Mouse (Mus musculus) CH12.LX (cell line): ENCODE measurements at regions not wholly inside any gene's neighbourhood (a gene's known extent, or its start where the extent isn't known, plus 50 kb on each side); places are given as distances from the start of the nearest gene placed in this dataset.

Source experiments
- DNase-seq: peaks from one replicate; pipeline ENCODE4 v3.0.0-alpha.2; 2013; ENCODE audit errors: extremely low read depth
- H3K27ac ChIP-seq: 2 replicates; pipeline ENCODE4 v1.5.1; 2012; ENCODE audit warnings: low read depth, mild to moderate bottlenecking, control low read depth, moderate library complexity; ENCODE audit not compliant: insufficient read depth
- H3K27me3 ChIP-seq: replicated peaks from 2 replicates; pipeline ENCODE3; 2012; ENCODE audit warnings: inconsistent platforms
- H3K36me3 ChIP-seq, 2 experiments: replicated peaks in 1 of 2; 2 replicates each; pipeline versions ENCODE3 to v1.6.1; 2012; ENCODE audit warnings: inconsistent platforms in 1 of 2, low read length in 1 of 2, mild to moderate bottlenecking in 1 of 2, mixed read lengths in 1 of 2, moderate library complexity in 1 of 2; ENCODE audit not compliant: control insufficient read depth in 1 of 2, insufficient read depth in 1 of 2
- H3K4me1 ChIP-seq, 2 experiments: 2 replicates each; pipeline ENCODE4 v1.6.1; 2012; ENCODE audit warnings: inconsistent platforms in 1 of 2, moderate library complexity in 1 of 2; ENCODE audit not compliant: insufficient read depth in 2 of 2, control insufficient read depth in 1 of 2
- H3K4me2 ChIP-seq: 2 replicates; pipeline ENCODE4 v1.6.1; 2012; ENCODE audit warnings: low read depth, mild to moderate bottlenecking, control low read depth; ENCODE audit not compliant: poor library complexity, insufficient read depth, severe bottlenecking
- H3K4me3 ChIP-seq, 3 experiments: fragments of 150-350 bp in 1 of 3; sonication (generic) in 1 of 3; replicated peaks in 1 of 3; 2 replicates each; pipeline versions ENCODE3 to v1.5.1; 2011 to 2012; ENCODE audit warnings: low read depth in 2 of 3, low read length in 2 of 3, mild to moderate bottlenecking in 2 of 3, moderate library complexity in 2 of 3, control low read depth in 1 of 3, improper control_type of control experiment in 1 of 3, inconsistent platforms in 1 of 3, mixed read lengths in 1 of 3; ENCODE audit not compliant: poor library complexity in 1 of 3
- H3K79me2 ChIP-seq: replicated peaks from 2 replicates; pipeline ENCODE4 v1.6.1; 2012; ENCODE audit warnings: mild to moderate bottlenecking, moderate library complexity; ENCODE audit not compliant: control insufficient read depth, poor library complexity, insufficient read depth, severe bottlenecking; ENCODE audit errors: extremely low read depth
- H3K9ac ChIP-seq: 2 replicates; pipeline ENCODE4 v1.6.1; 2012; ENCODE audit warnings: low read depth, mild to moderate bottlenecking, control low read depth, moderate library complexity; ENCODE audit not compliant: insufficient read depth
- H3K9me3 ChIP-seq: replicated peaks from 2 replicates; pipeline ENCODE3; 2012; ENCODE audit warnings: low read length, inconsistent platforms, mixed read lengths
- BHLHE40 ChIP-seq: IDR thresholded peaks from 2 replicates; pipeline ENCODE4 v1.6.1; 2011; ENCODE audit warnings: mild to moderate bottlenecking, low read depth, low read length, improper control_type of control experiment
- CHD1 ChIP-seq: IDR thresholded peaks from 2 replicates; pipeline ENCODE4 v1.6.1; 2012; ENCODE audit warnings: low read depth, low read length, improper control_type of control experiment, inconsistent platforms
- CHD2 ChIP-seq: IDR thresholded peaks from 2 replicates; pipeline ENCODE4 v1.6.1; 2011; ENCODE audit warnings: low read length, improper control_type of control experiment
- CTCF ChIP-seq, 2 experiments: IDR thresholded peaks in 1 of 2; conservative IDR thresholded peaks in 1 of 2; 2 replicates each; pipeline ENCODE4 v1.5.1; 2011 to 2012; ENCODE audit warnings: low read depth in 2 of 2, low read length in 2 of 2, improper control_type of control experiment in 1 of 2, inconsistent platforms in 1 of 2, mild to moderate bottlenecking in 1 of 2, moderate library complexity in 1 of 2
- E2F4 ChIP-seq: IDR thresholded peaks from 2 replicates; pipeline ENCODE4 v1.6.1; 2011; ENCODE audit warnings: low read depth, low read length, improper control_type of control experiment; ENCODE audit not compliant: insufficient replicate concordance
- ELF1 ChIP-seq: IDR thresholded peaks from 2 replicates; pipeline ENCODE4 v1.6.1; 2014; ENCODE audit warnings: low read depth, mild to moderate bottlenecking, inconsistent platforms, low read length, improper control_type of control experiment
- EP300 ChIP-seq: IDR thresholded peaks from 2 replicates; pipeline ENCODE4 v1.6.1; 2011; ENCODE audit warnings: low read length, improper control_type of control experiment
- ETS1 ChIP-seq: conservative IDR thresholded peaks from 2 replicates; pipeline ENCODE4 v1.6.1; 2012; ENCODE audit warnings: low read depth, mild to moderate bottlenecking, inconsistent platforms, low read length, improper control_type of control experiment, moderate library complexity
- GABPA ChIP-seq: IDR thresholded peaks from 2 replicates; pipeline ENCODE4 v1.6.1; 2012; ENCODE audit warnings: low read depth, low read length, improper control_type of control experiment, inconsistent platforms; ENCODE audit not compliant: insufficient replicate concordance
- HCFC1 ChIP-seq: IDR thresholded peaks from 2 replicates; pipeline ENCODE4 v1.6.1; 2012; ENCODE audit warnings: low read depth, mild to moderate bottlenecking, inconsistent platforms, low read length, improper control_type of control experiment
- IRF4 ChIP-seq: IDR thresholded peaks from 2 replicates; pipeline ENCODE4 v1.6.1; 2014; ENCODE audit warnings: low read depth, mild to moderate bottlenecking, inconsistent platforms, low read length, improper control_type of control experiment
- JUN ChIP-seq: IDR thresholded peaks from 2 replicates; pipeline ENCODE4 v1.6.1; 2011; ENCODE audit warnings: low read depth, mild to moderate bottlenecking, low read length, improper control_type of control experiment, moderate library complexity; ENCODE audit not compliant: insufficient read depth
- JUND ChIP-seq: conservative IDR thresholded peaks from 2 replicates; pipeline ENCODE4 v1.6.1; 2011; ENCODE audit warnings: low read depth, low read length, improper control_type of control experiment
- KAT2A ChIP-seq: IDR thresholded peaks from 2 replicates; pipeline ENCODE4 v1.6.1; 2012; ENCODE audit warnings: low read length, improper control_type of control experiment, inconsistent platforms; ENCODE audit not compliant: insufficient replicate concordance
- MAFK ChIP-seq: IDR thresholded peaks from 2 replicates; pipeline ENCODE4 v1.6.1; 2011; ENCODE audit warnings: low read length, improper control_type of control experiment; ENCODE audit not compliant: insufficient replicate concordance
- MAX ChIP-seq: IDR thresholded peaks from 2 replicates; pipeline ENCODE4 v1.6.1; 2011; ENCODE audit warnings: low read length, improper control_type of control experiment
- MAZ ChIP-seq: IDR thresholded peaks from 2 replicates; pipeline ENCODE4 v1.6.1; 2012; ENCODE audit warnings: low read depth, mild to moderate bottlenecking, inconsistent platforms, low read length, improper control_type of control experiment, moderate library complexity
- MEF2A ChIP-seq: IDR thresholded peaks from 2 replicates; pipeline ENCODE4 v1.6.1; 2014; ENCODE audit warnings: low read depth, mild to moderate bottlenecking, inconsistent platforms, low read length, improper control_type of control experiment, borderline replicate concordance
- MXI1 ChIP-seq: IDR thresholded peaks from 2 replicates; pipeline ENCODE4 v1.6.1; 2011; ENCODE audit warnings: mild to moderate bottlenecking, low read depth, low read length, improper control_type of control experiment
- MYC ChIP-seq: IDR thresholded peaks from 2 replicates; pipeline ENCODE4 v1.6.1; 2011; ENCODE audit warnings: low read depth, mild to moderate bottlenecking, improper control_type of control experiment, low read length
- NRF1 ChIP-seq: IDR thresholded peaks from 2 replicates; pipeline ENCODE4 v1.6.1; 2014; ENCODE audit warnings: low read depth, mild to moderate bottlenecking, inconsistent platforms, low read length, improper control_type of control experiment, moderate library complexity
- PAX5 ChIP-seq: IDR thresholded peaks from 2 replicates; pipeline ENCODE4 v1.6.1; 2012; ENCODE audit warnings: low read length, inconsistent platforms, mixed read lengths
- POLR2A ChIP-seq: IDR thresholded peaks from 2 replicates; pipeline ENCODE4 v1.6.1; 2011; ENCODE audit warnings: low read depth, mild to moderate bottlenecking, improper control_type of control experiment, low read length
- POLR2AphosphoS2 ChIP-seq: IDR thresholded peaks from 2 replicates; pipeline ENCODE4 v1.6.1; 2011; ENCODE audit warnings: low read depth, low read length, improper control_type of control experiment
- RAD21 ChIP-seq: IDR thresholded peaks from 2 replicates; pipeline ENCODE4 v1.6.1; 2011; ENCODE audit warnings: low read depth, mild to moderate bottlenecking, low read length, improper control_type of control experiment, moderate library complexity
- RCOR1 ChIP-seq: conservative IDR thresholded peaks from 2 replicates; pipeline ENCODE4 v1.6.1; 2012; ENCODE audit warnings: low read depth, mild to moderate bottlenecking, inconsistent platforms, low read length, improper control_type of control experiment
- SIN3A ChIP-seq: IDR thresholded peaks from 2 replicates; pipeline ENCODE4 v1.6.1; 2012; ENCODE audit warnings: low read length, improper control_type of control experiment, inconsistent platforms
- TBP ChIP-seq: conservative IDR thresholded peaks from 2 replicates; pipeline ENCODE4 v1.6.1; 2011; ENCODE audit warnings: low read depth, low read length, improper control_type of control experiment
- TCF12 ChIP-seq: IDR thresholded peaks from 2 replicates; pipeline ENCODE4 v1.6.1; 2014; ENCODE audit warnings: low read depth, mild to moderate bottlenecking, inconsistent platforms, low read length, improper control_type of control experiment
- UBTF ChIP-seq: IDR thresholded peaks from 2 replicates; pipeline ENCODE4 v1.6.1; 2012; ENCODE audit warnings: low read depth, mild to moderate bottlenecking, inconsistent platforms, low read length, improper control_type of control experiment, moderate library complexity
- USF1 ChIP-seq: IDR thresholded peaks from 2 replicates; pipeline ENCODE4 v1.6.1; 2014; ENCODE audit warnings: low read depth, mild to moderate bottlenecking, inconsistent platforms, low read length, improper control_type of control experiment
- USF2 ChIP-seq: conservative IDR thresholded peaks from 2 replicates; pipeline ENCODE4 v1.6.1; 2011; ENCODE audit warnings: low read depth, low read length, improper control_type of control experiment
- ZC3H11A ChIP-seq: IDR thresholded peaks from 2 replicates; pipeline ENCODE4 v1.6.1; 2012; ENCODE audit warnings: low read depth, mild to moderate bottlenecking, inconsistent platforms, low read length, improper control_type of control experiment
- ZMIZ1 ChIP-seq: IDR thresholded peaks from 2 replicates; pipeline ENCODE4 v1.6.1; 2012; ENCODE audit warnings: low read depth, mild to moderate bottlenecking, inconsistent platforms, low read length, improper control_type of control experiment
- ZNF384 ChIP-seq: IDR thresholded peaks from 2 replicates; pipeline ENCODE4 v1.6.1; 2012; ENCODE audit warnings: low read depth, low read length, improper control_type of control experiment, inconsistent platforms
- dilution Hi-C: fragments of 300-500 bp; cut with MboI; formaldehyde crosslinking; loops from 2 replicates; pipeline ENCODE4 v1.14.3; 2020; ENCODE audit warnings: low sequenced_read_pairs; ENCODE audit not compliant: extremely low pct_unique_long_range_greater_than_20kb, extremely low pct_ligation_motif_present
- in situ Hi-C: fragments of 300-500 bp; cut with MboI; formaldehyde crosslinking; loops from 3 replicates; pipeline ENCODE4 v1.14.3; 2019; ENCODE audit warnings: low sequenced_read_pairs, low pct_ligation_motif_present, low pct_unique_long_range_greater_than_20kb, mixed read lengths

DNA sequence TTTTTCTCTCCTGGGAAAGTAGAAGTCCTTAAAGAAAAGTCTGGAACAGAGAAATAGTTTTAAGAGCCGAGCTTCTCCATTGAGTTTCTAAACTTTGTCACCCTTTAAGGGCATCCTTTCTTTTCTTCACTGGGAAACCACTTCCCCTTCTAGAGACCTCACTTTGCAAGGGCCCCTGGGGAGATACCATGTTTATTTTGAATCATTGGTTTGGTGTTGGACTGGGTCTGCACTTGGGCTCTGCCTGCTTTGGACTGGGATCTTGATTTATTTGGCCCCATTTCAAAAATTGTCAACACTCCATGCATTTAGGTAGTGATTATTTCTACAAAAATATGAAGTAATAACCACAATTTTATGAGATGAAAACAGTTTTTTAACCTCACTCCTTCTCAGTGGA, 134.2 kb upstream of the Tars start:
- in situ Hi-C loops (no loop called here), dilution Hi-C loops (no loop called here)
- Histone ChIP-seq H3K79me2 (peaks cover 8% of the 10 kb centered on the region), H3K4me1 (peaks cover 11 to 63% of the 10 kb centered on the region in 2 experiments), H3K4me2 (peak overlapping the region; percentile 84), H3K4me3 (peak overlapping the region; percentile 68 to 71 (median 71))
- DNase-seq: peak; percentile 91
- TF ChIP-seq E2F4 (no peak), ELF1 (no peak), JUND (no peak), HCFC1 (no peak), NRF1 (no peak), UBTF (no peak), PAX5 (no peak), RCOR1 (no peak), TBP (peak; percentile 34; the same call in 1 of the 2 replicates), CTCF (conservative IDR thresholded peaks at IDR 0.05 in 1 of 2, IDR thresholded peaks at IDR 0.05 in 1 of 2; ENCODE audit: low read depth in 2 of 2, low read length in 2 of 2) (no peak), MAZ (no peak), CHD2 (0 out of 2 replicates have a peak, but pooled peaks have one; percentile 15), BHLHE40 (0 out of 2 replicates have a peak, but pooled peaks have one; percentile 20), GABPA (no peak), KAT2A (no peak), TCF12 (peak; percentile 43; the same call in 1 of the 2 replicates), ZNF384 (no peak), MAFK (no peak), SIN3A (peak; percentile 79), EP300 (peak; percentile 79; the same call in 1 of the 2 replicates), RAD21 (no peak), MXI1 (no peak), ZMIZ1 (no peak), MYC (no peak), POLR2A (no peak; the same call in 1 of the 2 replicates), JUN (no peak), IRF4 (peak; percentile 69), ZC3H11A (no peak), CHD1 (no peak), USF1 (no peak), POLR2AphosphoS2 (no peak), ETS1 (no peak; the same call in 1 of the 2 replicates), USF2 (no peak), MEF2A (peak; percentile 75; the same call in 1 of the 2 replicates), MAX (no peak)
- TF ChIP-seq, all 38 proteins: peak for 8
- peaks cover 12 to 39% of the 10 kb centered on the region in 2 experiments for H3K36me3 ChIP-seq
- no peaks in the 10 kb centered on the region for H3K9me3 ChIP-seq
- H3K9ac ChIP-seq: peak overlapping the region; percentile 73
- H3K27ac ChIP-seq: peak overlapping the region; percentile 73
- no peaks in the 10 kb centered on the region for H3K27me3 ChIP-seq
